Mouse (Mus musculus): Measurements from ENCODE around the gene Igf1.

Igf1 gene

GRCm38 (mm10) chr10:87832101-87832500, 26.0 kb upstream of the Igf1 start:
- Histone ChIP-seq H3K9me3 (ENCODE audit: low read length) (no peaks in the 10 kb centered on the region), H3K27me3 (ENCODE audit: insufficient read depth, low read length) (no peaks in the 10 kb centered on the region), H3K36me3 (ENCODE audit: insufficient read depth, low read length) (no peaks in the 10 kb centered on the region), H3K4me1 (replicated peaks; ENCODE audit: low read depth, low read length) (no peaks in the 10 kb centered on the region), H3K4me3 (replicated peaks; ENCODE audit: low read length) (no peak overlapping the region)
- TF ChIP-seq CTCF (conservative IDR thresholded peaks at IDR 0.05; ENCODE audit: low read length) (no peak), NANOG (IDR thresholded peaks at IDR 0.05; ENCODE audit: borderline replicate concordance, low read length) (no peak), POU5F1 (IDR thresholded peaks at IDR 0.05; ENCODE audit: borderline replicate concordance, low read length) (no peak)

GRCm38 (mm10) chr10:87839454-87839853, 18.6 kb upstream of the Igf1 start:
- TF ChIP-seq CTCF (conservative IDR thresholded peaks at IDR 0.05; ENCODE audit: low read length) = no peak
- TF ChIP-seq POU5F1 (IDR thresholded peaks at IDR 0.05; ENCODE audit: borderline replicate concordance, low read length) = no peak
- no peak for TF ChIP-seq NANOG (IDR thresholded peaks at IDR 0.05; ENCODE audit: borderline replicate concordance, low read length)

GRCm38 (mm10) chr10:87842501-87842900, 15.6 kb upstream of the Igf1 start:
- Histone ChIP-seq H3K9me3 (ENCODE audit: low read length) (no peaks in the 10 kb centered on the region), H3K4me3 (replicated peaks; ENCODE audit: low read length) (no peak overlapping the region), H3K4me1 (replicated peaks; ENCODE audit: low read depth, low read length) (no peaks in the 10 kb centered on the region), H3K27me3 (ENCODE audit: insufficient read depth, low read length) (no peaks in the 10 kb centered on the region), H3K36me3 (ENCODE audit: insufficient read depth, low read length) (no peaks in the 10 kb centered on the region)
- no peak for TF ChIP-seq POU5F1 (IDR thresholded peaks at IDR 0.05; ENCODE audit: borderline replicate concordance, low read length)
- TF ChIP-seq NANOG (IDR thresholded peaks at IDR 0.05; ENCODE audit: borderline replicate concordance, low read length) = no peak
- no peak for TF ChIP-seq CTCF (conservative IDR thresholded peaks at IDR 0.05; ENCODE audit: low read length)

More at GRCm38 (mm10) chr10:87839454-87839853, 18.6 kb upstream of the Igf1 start:
- H3K4me1 ChIP-seq (replicated peaks; ENCODE audit: low read depth, low read length) = no peaks in the 10 kb centered on the region
- no peak overlapping the region for H3K4me3 ChIP-seq (replicated peaks; ENCODE audit: low read length)
- no peaks in the 10 kb centered on the region for H3K36me3 ChIP-seq (ENCODE audit: insufficient read depth, low read length)
- H3K27me3 ChIP-seq (ENCODE audit: insufficient read depth, low read length) = no peaks in the 10 kb centered on the region
- H3K9me3 ChIP-seq (ENCODE audit: low read length) = no peaks in the 10 kb centered on the region

GRCm38 (mm10) chr10:87844917-87845552, 13.0 kb upstream of the Igf1 start:
- TF ChIP-seq NANOG (IDR thresholded peaks at IDR 0.05; ENCODE audit: borderline replicate concordance, low read length) (no peak), POU5F1 (IDR thresholded peaks at IDR 0.05; ENCODE audit: borderline replicate concordance, low read length) (no peak), CTCF (conservative IDR thresholded peaks at IDR 0.05; ENCODE audit: low read length) (no peak)
- Histone ChIP-seq H3K36me3 (ENCODE audit: insufficient read depth, low read length) (no peaks in the 10 kb centered on the region), H3K4me3 (replicated peaks; ENCODE audit: low read length) (no peak overlapping the region), H3K27me3 (ENCODE audit: insufficient read depth, low read length) (no peaks in the 10 kb centered on the region), H3K4me1 (replicated peaks; ENCODE audit: low read depth, low read length) (no peaks in the 10 kb centered on the region), H3K9me3 (ENCODE audit: low read length) (no peaks in the 10 kb centered on the region)

- no peak for TF ChIP-seq CTCF (conservative IDR thresholded peaks at IDR 0.05; ENCODE audit: low read length)
- no peak for TF ChIP-seq POU5F1 (IDR thresholded peaks at IDR 0.05; ENCODE audit: borderline replicate concordance, low read length)
- no peak for TF ChIP-seq NANOG (IDR thresholded peaks at IDR 0.05; ENCODE audit: borderline replicate concordance, low read length)
- Histone ChIP-seq H3K27me3 (ENCODE audit: insufficient read depth, low read length) (no peaks in the 10 kb centered on the region), H3K9me3 (ENCODE audit: low read length) (no peaks in the 10 kb centered on the region), H3K4me1 (replicated peaks; ENCODE audit: low read depth, low read length) (no peaks in the 10 kb centered on the region), H3K4me3 (replicated peaks; ENCODE audit: low read length) (no peak overlapping the region), H3K36me3 (ENCODE audit: insufficient read depth, low read length) (no peaks in the 10 kb centered on the region)
Measured at GRCm38 (mm10) chr10:87847882-87848281, 10.2 kb upstream of the Igf1 start.

- H3K9me3 ChIP-seq (ENCODE audit: low read length) = no peaks in the 10 kb centered on the region
- no peaks in the 10 kb centered on the region for H3K36me3 ChIP-seq (ENCODE audit: insufficient read depth, low read length)
- no peaks in the 10 kb centered on the region for H3K27me3 ChIP-seq (ENCODE audit: insufficient read depth, low read length)
- H3K4me3 ChIP-seq (replicated peaks; ENCODE audit: low read length) = no peak overlapping the region
- no peaks in the 10 kb centered on the region for H3K4me1 ChIP-seq (replicated peaks; ENCODE audit: low read depth, low read length)
- no peak for TF ChIP-seq CTCF (conservative IDR thresholded peaks at IDR 0.05; ENCODE audit: low read length)
- no peak for TF ChIP-seq POU5F1 (IDR thresholded peaks at IDR 0.05; ENCODE audit: borderline replicate concordance, low read length)
- no peak for TF ChIP-seq NANOG (IDR thresholded peaks at IDR 0.05; ENCODE audit: borderline replicate concordance, low read length)
Measured at GRCm38 (mm10) chr10:87848419-87848818, 9.6 kb upstream of the Igf1 start.

GRCm38 (mm10) chr10:87851492-87851891, 6.6 kb upstream of the Igf1 start:
- Histone ChIP-seq H3K4me3 (replicated peaks; ENCODE audit: low read length) (no peak overlapping the region), H3K27me3 (ENCODE audit: insufficient read depth, low read length) (peaks cover 11% of the 10 kb centered on the region), H3K9me3 (ENCODE audit: low read length) (no peaks in the 10 kb centered on the region), H3K36me3 (ENCODE audit: insufficient read depth, low read length) (no peaks in the 10 kb centered on the region), H3K4me1 (replicated peaks; ENCODE audit: low read depth, low read length) (peaks cover 17% of the 10 kb centered on the region)
- TF ChIP-seq CTCF (conservative IDR thresholded peaks at IDR 0.05; ENCODE audit: low read length) = no peak
- no peak for TF ChIP-seq POU5F1 (IDR thresholded peaks at IDR 0.05; ENCODE audit: borderline replicate concordance, low read length)
- TF ChIP-seq NANOG (IDR thresholded peaks at IDR 0.05; ENCODE audit: borderline replicate concordance, low read length) = no peak

- no peaks in the 10 kb centered on the region for H3K9me3 ChIP-seq (ENCODE audit: low read length)
- peaks cover 34% of the 10 kb centered on the region for H3K27me3 ChIP-seq (ENCODE audit: insufficient read depth, low read length)
- H3K4me3 ChIP-seq (replicated peaks; ENCODE audit: low read length) = no peak overlapping the region
- TF ChIP-seq CTCF (conservative IDR thresholded peaks at IDR 0.05; ENCODE audit: low read length) (peak; percentile 74), NANOG (IDR thresholded peaks at IDR 0.05; ENCODE audit: borderline replicate concordance, low read length) (no peak)
- H3K4me1 ChIP-seq (replicated peaks; ENCODE audit: low read depth, low read length) = peaks cover 19% of the 10 kb centered on the region
- H3K36me3 ChIP-seq (ENCODE audit: insufficient read depth, low read length) = no peaks in the 10 kb centered on the region
Measured at GRCm38 (mm10) chr10:87854408-87854807, 3.7 kb upstream of the Igf1 start.

Measured in E14TG2a.4 (cell line).